Mouse (Mus musculus): Measurements from ENCODE around the gene Wdr64. TPM values are rescaled to one million over a fixed set of nuclear protein-coding genes. Genes with fewer than 3 reads are reported as not detected.

The Wdr64 gene
- not detected for total RNA-seq (2021)
- long read RNA-seq, experiment 1: 0 reads
- long read RNA-seq, experiment 2: 0 reads

GRCm38 (mm10) chr1:175698293-175698692 lies at the start of gene Wdr64:
TSS of gene Wdr64 (plus strand) at chr1:175698593.
- no peak for DNase-seq (ENCODE audit: low spot score in 2 of 2)
- no peak within 1 kb of the TSS for H3K4me3 ChIP-seq
- no peak for TF ChIP-seq CTCF (conservative IDR thresholded peaks at IDR 0.05)

GRCm38 (mm10) chr1:175648615-175649014 lies 49.8 kb upstream of the Wdr64 start:
- no peak overlapping the region for H3K27ac ChIP-seq
- TF ChIP-seq CTCF (conservative IDR thresholded peaks at IDR 0.05): no peak
- DNase-seq (ENCODE audit: low spot score in 2 of 2): no peak
- H3K4me3 ChIP-seq: no peak overlapping the region

More at GRCm38 (mm10) chr1:175698293-175698692, at the start of gene Wdr64:
- no peak within 1 kb of the TSS for H3K27ac ChIP-seq

GRCm38 (mm10) chr1:175659900-175660299 lies 38.5 kb upstream of the Wdr64 start:
- no peak for TF ChIP-seq CTCF (conservative IDR thresholded peaks at IDR 0.05)
- no peak for DNase-seq (ENCODE audit: low spot score in 2 of 2)
- H3K4me3 ChIP-seq: no peak overlapping the region
- H3K27ac ChIP-seq: no peak overlapping the region

GRCm38 (mm10) chr1:175668666-175669405 lies 29.6 kb upstream of the Wdr64 start:
- Histone ChIP-seq H3K27ac (no peak overlapping the region), H3K4me3 (no peak overlapping the region)
- DNase-seq (ENCODE audit: low spot score in 2 of 2): no peak
- TF ChIP-seq CTCF (conservative IDR thresholded peaks at IDR 0.05): peak; percentile 88

- Histone ChIP-seq H3K27ac (no peak overlapping the region), H3K4me3 (no peak overlapping the region)
- DNase-seq (ENCODE audit: low spot score in 2 of 2): no peak
- no peak for TF ChIP-seq CTCF (conservative IDR thresholded peaks at IDR 0.05)
Measured at GRCm38 (mm10) chr1:175669456-175669855, 28.9 kb upstream of the Wdr64 start.

GRCm38 (mm10) chr1:175670042-175670441 lies 28.4 kb upstream of the Wdr64 start:
- H3K27ac ChIP-seq: no peak overlapping the region
- no peak for DNase-seq (ENCODE audit: low spot score in 2 of 2)
- TF ChIP-seq CTCF (conservative IDR thresholded peaks at IDR 0.05): no peak
- H3K4me3 ChIP-seq: no peak overlapping the region

GRCm38 (mm10) chr1:175671626-175672025 lies 26.8 kb upstream of the Wdr64 start:
- DNase-seq (ENCODE audit: low spot score in 2 of 2): no peak
- TF ChIP-seq CTCF (conservative IDR thresholded peaks at IDR 0.05): peak; percentile 72
- Histone ChIP-seq H3K27ac (no peak overlapping the region), H3K4me3 (no peak overlapping the region)

- no peak for DNase-seq (ENCODE audit: low spot score in 2 of 2)
- Histone ChIP-seq H3K4me3 (no peak overlapping the region), H3K27ac (no peak overlapping the region)
- no peak for TF ChIP-seq CTCF (conservative IDR thresholded peaks at IDR 0.05)
Measured at GRCm38 (mm10) chr1:175673563-175674325, 24.6 kb upstream of the Wdr64 start.

- DNase-seq (ENCODE audit: low spot score in 2 of 2): no peak
- Histone ChIP-seq H3K27ac (no peak overlapping the region), H3K4me3 (no peak overlapping the region)
- no peak for TF ChIP-seq CTCF (conservative IDR thresholded peaks at IDR 0.05)
Measured at GRCm38 (mm10) chr1:175675116-175675515, 23.3 kb upstream of the Wdr64 start.

GRCm38 (mm10) chr1:175677459-175677858 lies 20.9 kb upstream of the Wdr64 start:
- Histone ChIP-seq H3K27ac (no peak overlapping the region), H3K4me3 (no peak overlapping the region)
- no peak for TF ChIP-seq CTCF (conservative IDR thresholded peaks at IDR 0.05)
- no peak for DNase-seq (ENCODE audit: low spot score in 2 of 2)

- no peak for DNase-seq (ENCODE audit: low spot score in 2 of 2)
- Histone ChIP-seq H3K27ac (no peak overlapping the region), H3K4me3 (no peak overlapping the region)
- no peak for TF ChIP-seq CTCF (conservative IDR thresholded peaks at IDR 0.05)
Measured at GRCm38 (mm10) chr1:175680995-175681394, 17.4 kb upstream of the Wdr64 start.

- no peak for TF ChIP-seq CTCF (conservative IDR thresholded peaks at IDR 0.05)
- DNase-seq (ENCODE audit: low spot score in 2 of 2): no peak
- Histone ChIP-seq H3K27ac (peak overlapping the region; percentile 86), H3K4me3 (peak overlapping the region; percentile 66)
Measured at GRCm38 (mm10) chr1:175691686-175692245, 6.6 kb upstream of the Wdr64 start.
